Mouse (Mus musculus) cerebral cortex, adult 2 months (tissue): ENCODE results near the gene Pogz.

Experiments
- WGBS: fragments of 180-500 bp; shearing (Covaris S2); methylation state at CpG from one replicate; pipeline ENCODE4 v1.1.7; 2018; 5-methylcytosine and 5-hydroxymethylcytosine counted together

Pogz gene

DNA sequence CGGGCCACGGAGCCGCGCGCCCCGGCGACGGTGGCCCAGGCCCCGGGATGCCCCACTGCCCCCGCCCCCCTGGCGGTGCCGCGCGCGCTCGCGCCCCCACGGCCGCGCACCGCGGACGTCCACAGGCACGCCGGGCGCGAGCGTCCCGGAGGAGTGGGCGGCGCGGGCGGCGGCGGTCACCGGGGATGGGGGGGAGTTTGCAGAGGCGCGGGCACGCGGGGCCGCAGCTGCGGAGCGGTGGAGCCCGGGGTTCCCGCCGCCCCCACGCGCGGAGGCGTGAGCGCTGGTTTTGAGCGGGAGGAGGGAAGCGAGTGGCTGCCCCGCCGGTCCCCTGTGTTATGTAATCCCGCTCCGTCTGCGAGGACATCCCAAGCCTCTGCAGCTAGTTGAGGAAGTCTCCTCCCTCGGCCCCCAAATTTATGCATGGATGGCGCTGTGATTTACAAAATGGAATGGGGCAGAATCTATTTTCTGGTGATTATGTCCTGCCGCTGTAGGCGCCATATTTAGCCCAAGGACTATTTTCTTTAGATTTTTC lies 661 bp downstream of the Pogz start:
- 7% methylated on average over 53 of the region's 62 CpGs for WGBS

- 4% methylated on average over 9 of the region's 9 CpGs for WGBS
Observed at GRCm38 (mm10) chr3:94838631-94839030, 1.3 kb downstream of the Pogz start.

DNA sequence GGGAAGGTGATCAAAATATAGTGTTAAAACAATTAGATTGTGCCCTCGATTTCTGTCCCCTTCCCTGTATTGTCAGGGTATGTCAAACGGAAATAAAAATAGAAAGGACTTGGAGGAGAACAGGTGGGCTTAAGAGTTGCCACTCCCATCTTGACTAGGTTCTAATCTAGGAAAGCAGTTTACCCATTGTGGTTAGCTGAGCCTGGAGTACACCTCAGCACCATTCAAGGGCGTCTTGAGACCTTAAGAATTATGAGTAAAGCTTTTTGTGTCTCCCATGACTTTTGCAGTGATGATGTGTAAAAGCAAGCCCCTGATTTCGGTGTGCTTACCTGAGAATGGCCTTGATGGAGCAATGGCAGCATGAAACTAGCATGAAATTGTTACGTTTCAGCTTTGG lies 1.7 kb downstream of the Pogz start:
- WGBS, result 40% methylated on average over 5 of the region's 5 CpGs

GRCm38 (mm10) chr3:94847382-94847781 lies 10.0 kb downstream of the Pogz start:
- 66% methylated on average over 2 of the region's 2 CpGs for WGBS

GRCm38 (mm10) chr3:94849338-94849737 lies 12.0 kb downstream of the Pogz start:
- WGBS, result 15% methylated on average over 1 of the region's 1 CpGs

DNA sequence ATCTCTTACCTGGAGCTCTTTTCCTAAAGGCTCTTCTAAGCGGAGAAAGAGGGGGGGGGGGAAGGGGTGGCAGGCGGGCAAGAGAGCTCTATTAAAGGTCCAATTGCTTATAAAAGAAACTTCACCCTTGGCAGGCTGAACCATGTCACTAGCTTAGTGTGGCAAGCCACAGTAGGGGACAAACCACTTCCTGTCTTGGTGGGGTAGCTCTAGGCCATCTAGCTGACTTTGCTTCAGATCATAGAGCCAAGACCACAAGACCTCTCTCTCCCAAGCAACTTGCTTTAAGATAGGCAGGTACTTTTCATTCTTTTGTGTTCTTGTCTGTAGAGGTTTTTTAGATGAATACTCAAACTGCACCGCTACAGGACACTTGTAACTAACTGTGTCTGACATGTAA lies 14.4 kb downstream of the Pogz start:
- WGBS, result 67% methylated on average over 3 of the region's 3 CpGs

- WGBS, result 69% methylated on average over 3 of the region's 3 CpGs
Observed at GRCm38 (mm10) chr3:94852215-94852614, 14.8 kb downstream of the Pogz start.

GRCm38 (mm10) chr3:94859471-94859870 lies 22.1 kb downstream of the Pogz start:
- WGBS, result 41% methylated on average over 2 of the region's 2 CpGs

DNA sequence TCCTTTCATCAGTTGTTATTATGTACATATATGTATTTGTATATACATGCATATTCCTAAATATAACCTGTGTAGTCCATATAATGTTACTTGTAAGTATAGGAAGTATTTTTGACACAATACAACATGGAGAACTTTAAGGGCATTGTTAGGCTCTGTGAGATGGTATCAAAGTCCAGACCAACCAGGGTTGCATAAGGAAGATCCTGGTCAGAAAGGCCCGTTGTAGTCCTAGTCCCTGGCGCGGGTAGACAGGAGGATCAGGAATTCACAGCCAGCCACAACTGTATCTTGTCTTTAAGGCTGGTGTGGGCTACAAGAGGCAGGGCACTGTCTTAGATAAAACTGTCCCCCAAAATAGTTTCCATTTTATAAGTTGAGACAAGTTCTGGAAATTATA lies 31.6 kb downstream of the Pogz start:
- 88% methylated on average over 3 of the region's 3 CpGs for WGBS

DNA sequence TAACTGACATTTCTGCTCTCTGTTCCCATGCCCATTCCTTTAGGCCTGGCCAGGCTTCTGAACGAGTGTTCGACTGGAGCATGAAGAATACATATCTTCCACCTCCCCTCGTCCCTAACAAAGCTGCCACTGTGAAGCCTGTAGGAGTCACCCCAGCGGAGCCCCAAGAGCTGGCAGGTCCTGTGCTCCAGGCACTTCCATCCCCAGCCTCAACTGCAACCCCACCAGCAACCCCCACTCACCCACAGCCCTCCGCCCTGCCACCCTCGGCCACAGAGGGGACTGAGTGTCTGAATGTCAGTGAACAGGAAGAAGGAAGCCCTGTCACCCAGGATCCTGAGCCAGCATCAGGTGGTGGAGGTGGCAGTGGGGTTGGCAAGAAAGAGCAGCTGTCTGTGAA lies 41.3 kb downstream of the Pogz start:
- 72% methylated on average over 6 of the region's 6 CpGs for WGBS

GRCm38 (mm10) chr3:94881840-94882239 lies 44.5 kb downstream of the Pogz start:
- 56% methylated on average over 4 of the region's 4 CpGs for WGBS

DNA sequence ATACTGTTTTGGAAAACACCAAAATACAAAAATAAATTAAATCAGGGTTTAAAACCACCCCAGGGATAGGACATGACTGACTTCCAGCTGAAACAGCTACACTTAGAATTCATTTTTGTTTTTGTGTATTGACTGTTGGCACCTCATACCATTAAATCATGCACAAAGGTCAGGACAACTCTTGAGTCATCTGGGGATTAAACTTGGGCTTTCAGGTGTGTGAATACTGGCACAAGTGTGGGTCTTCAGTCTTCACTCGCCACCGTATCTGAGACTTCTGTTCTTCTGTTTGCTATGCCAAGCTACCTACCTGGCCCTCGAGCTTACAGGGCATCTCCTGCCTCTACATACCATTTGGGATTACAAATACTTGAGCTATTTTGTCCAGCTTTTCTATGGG lies 45.2 kb downstream of the Pogz start:
- WGBS, result 79% methylated on average over 3 of the region's 3 CpGs

- WGBS, result under 1% methylated on average over 61 of the region's 61 CpGs
Observed at GRCm38 (mm10) chr3:94886316-94887224, 49.2 kb downstream of the Pogz start, which contains the start of gene Psmb4. Gene Psmb4, minus strand, starts transcription at chr3:94886961.

DNA sequence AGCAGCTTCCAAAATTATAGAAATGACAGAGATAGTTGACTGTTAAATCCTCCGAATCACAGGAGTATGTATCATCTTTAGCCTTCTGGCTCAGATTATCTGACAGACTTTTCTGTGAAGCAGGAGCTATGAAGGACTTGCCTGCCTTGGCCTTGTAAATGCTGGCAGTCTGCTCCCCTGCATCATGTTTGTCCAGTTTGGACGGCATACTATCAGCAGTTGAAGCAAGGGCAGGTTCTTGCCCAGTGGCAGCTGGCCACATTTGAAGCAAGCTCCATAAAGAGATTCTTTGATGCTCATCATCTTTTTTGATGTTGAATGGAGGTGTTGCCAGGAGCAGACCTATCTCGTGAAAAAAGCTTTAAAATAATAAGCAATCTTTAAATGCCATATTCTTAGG lies 56.7 kb downstream of the Pogz start:
- 70% methylated on average over 3 of the region's 3 CpGs for WGBS

GRCm38 (mm10) chr3:94902747-94903146 lies 65.4 kb downstream of the Pogz start:
- WGBS, result 20% methylated on average over 7 of the region's 7 CpGs

DNA sequence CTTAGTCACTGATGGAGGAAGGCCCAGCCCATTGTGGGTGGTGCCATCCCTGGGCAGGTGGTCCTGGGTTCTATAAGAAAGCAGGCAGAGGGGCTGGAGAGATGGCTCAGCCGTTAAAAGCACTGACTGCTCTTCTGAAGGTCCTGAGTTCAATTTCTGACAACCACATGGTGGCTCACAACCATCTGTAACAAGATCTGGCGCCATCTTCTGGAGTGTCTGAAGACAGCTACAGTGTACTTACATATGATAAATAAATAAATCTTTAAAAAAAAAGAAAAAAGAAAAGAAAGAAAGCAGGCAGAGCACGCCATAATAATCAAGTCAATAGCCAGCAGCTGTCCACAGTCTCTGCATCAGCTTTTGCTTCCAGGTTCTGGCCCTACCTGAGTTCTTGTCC lies 67.4 kb downstream of the Pogz start:
- WGBS, result 67% methylated on average over 3 of the region's 3 CpGs

DNA sequence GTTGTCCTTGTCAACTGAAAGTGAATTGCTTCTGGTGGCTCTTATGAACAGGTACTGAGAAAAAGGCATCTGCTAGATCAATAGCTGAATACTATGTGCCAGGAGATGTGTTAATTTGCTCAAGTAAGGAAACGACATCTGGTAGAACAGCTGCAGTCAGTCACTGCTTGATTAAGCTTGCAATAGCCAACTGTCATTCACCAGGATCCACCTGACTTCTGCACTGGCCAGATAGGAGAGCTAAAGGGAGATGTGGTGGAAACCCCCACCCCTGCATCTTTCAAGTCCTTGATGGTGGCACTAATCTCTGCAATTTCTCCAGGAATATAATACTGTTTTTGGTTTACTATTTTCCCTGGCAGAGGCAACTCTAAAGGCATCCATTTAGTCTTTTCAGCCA lies 69.1 kb downstream of the Pogz start:
- WGBS, result 74% methylated on average over 1 of the region's 1 CpGs

- WGBS, result 84% methylated on average over 2 of the region's 2 CpGs
Observed at GRCm38 (mm10) chr3:94911050-94911693, 73.8 kb downstream of the Pogz start.

- 80% methylated on average over 5 of the region's 5 CpGs for WGBS
Observed at GRCm38 (mm10) chr3:94913801-94914200, 76.4 kb downstream of the Pogz start.

DNA sequence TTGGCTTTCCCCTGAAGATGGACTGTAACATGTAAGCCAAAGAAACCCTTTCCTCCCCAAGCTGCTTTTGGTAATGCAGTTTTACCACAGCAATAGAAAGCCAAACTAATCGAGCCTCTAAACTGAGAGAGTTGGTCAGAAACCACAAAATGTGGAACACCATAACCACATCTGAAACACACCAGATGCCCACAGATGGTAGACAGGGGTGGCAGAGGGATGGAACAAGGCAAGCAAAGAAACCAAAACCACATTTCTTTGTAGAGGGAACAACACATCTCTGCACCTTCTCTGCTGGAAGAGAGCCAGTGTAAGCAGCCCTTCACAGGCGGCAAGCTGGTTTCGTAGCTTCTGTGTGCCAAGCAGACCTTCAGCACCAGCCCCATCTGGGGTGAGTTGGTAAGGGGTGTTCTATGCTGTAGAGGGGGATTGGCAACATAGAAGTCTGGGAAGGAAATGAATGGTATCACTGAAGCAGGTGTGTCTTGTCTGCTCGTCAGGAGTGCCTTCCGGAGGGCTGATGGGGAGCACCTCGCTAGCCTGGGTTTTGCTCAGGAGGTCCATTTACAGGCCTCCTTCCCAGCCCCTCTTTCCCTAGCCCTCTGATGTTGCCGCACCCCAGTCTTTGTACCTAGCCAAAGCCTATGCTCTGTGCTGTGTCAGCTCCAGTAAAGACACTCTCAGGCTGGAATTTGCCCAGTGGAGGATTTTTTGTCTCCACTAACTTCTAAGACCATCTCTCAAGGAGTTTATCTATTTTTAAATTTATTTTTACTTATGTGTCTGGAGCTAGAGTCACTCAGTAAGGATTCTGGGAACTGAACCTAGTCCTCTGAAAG lies 78.8 kb downstream of the Pogz start:
- WGBS, result 62% methylated on average over 7 of the region's 7 CpGs

DNA sequence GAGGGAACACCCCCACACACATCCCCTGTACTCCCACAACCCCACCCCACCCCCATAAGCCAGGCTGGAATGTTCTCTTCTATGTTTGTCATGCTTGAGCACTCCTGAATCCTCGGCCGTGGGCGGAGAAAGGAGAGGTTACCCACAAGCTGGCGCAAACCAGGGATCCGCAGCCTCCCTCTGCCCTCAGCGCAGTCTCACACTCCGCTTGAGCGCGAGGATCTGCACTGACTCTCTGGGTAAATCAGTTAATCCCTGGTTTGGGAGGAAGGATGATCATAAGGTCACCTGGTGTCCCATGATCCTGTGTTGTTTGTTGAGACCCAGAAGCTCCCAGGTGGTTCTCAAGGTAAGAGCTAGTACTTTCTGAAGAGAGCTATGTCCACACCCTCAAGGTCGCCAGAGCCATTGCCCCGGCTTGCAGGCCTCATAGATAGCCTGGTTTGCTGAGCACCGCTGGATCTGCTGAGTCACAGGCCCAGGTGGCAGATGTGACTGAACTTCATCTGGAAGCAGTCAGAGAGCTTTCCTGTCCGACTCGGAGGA lies 80.5 kb downstream of the Pogz start:
- WGBS, result 50% methylated on average over 14 of the region's 14 CpGs

- WGBS, result 84% methylated on average over 4 of the region's 4 CpGs
Observed at GRCm38 (mm10) chr3:94918845-94919244, 81.5 kb downstream of the Pogz start.
